Mouse (Mus musculus) layer of hippocampus, adult 2 months (tissue): ENCODE data around the gene Tgif1. TPM values are rescaled to one million over a fixed set of nuclear protein-coding genes. Genes with fewer than 3 reads are reported as not detected.

Experiments
- DNase-seq, 2 experiments: peaks; one replicate each; pipeline ENCODE4 v3.0.0; 2022; ENCODE audit warnings: low spot score in 2 of 2
- H3K27ac ChIP-seq: fragments of 200-600 bp; 2 replicates; pipeline ENCODE4 v1.8.1; 2022
- H3K4me3 ChIP-seq: fragments of 200-600 bp; 2 replicates; pipeline ENCODE4 v1.8.1; 2022; ENCODE audit warnings: mild to moderate bottlenecking
- CTCF ChIP-seq: fragments of 200-600 bp; conservative IDR thresholded peaks from 2 replicates; pipeline ENCODE4 v1.8.1; 2022; ENCODE audit warnings: antibody characterized with exemption, mild to moderate bottlenecking, moderate library complexity
- total RNA-seq, 2 experiments: library from RNA; stranded (reverse); gene quantifications; 2 replicates each; pipeline ENCODE4 v1.2.3; 2021

Tgif1 gene
- total RNA-seq, 2 experiments from 2014 or later = 1.4 to 1.7 TPM

DNA sequence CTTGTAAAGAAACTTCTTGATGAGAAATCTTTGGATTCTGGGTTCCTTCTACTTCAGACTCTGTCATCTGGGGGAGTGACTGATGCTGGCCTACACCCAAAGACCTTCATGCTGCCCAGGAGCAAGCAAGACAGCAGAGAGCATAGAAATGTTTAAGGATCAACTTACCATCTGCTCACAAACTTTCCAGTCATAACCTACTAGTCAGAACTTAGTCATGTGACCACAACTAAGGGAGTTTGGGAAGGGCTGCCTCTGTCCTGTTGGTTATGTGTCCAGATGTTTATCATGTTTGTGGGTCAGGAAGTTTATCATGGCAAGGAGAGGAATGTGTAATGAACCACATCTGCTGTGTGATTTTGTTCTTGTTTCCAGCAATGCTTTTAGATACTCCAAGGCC, 24.9 kb upstream of the Tgif1 start:
- H3K27ac ChIP-seq = no peak overlapping the region
- no peak overlapping the region for H3K4me3 ChIP-seq
- no peak for DNase-seq
- no peak for TF ChIP-seq CTCF

DNA sequence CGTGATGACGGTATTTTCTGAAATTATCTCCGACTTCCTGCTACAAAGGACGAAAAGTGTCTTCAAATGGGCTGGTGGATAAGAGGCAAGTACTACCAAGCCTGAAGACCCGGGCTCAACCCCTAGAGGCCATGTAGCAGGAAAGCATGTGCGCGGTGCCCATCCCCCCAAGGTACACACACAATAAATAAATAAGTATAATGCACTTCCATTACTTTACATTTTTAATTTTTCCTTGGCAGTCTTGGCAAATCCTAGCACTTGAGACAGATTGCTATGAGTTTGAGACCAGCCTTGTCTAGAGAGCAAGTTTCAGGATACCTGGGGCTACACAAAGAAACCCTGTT, 20.4 kb upstream of the Tgif1 start:
- peak; percentile 15; the same call in 1 of the 2 replicates for TF ChIP-seq CTCF
- peak overlapping the region; percentile 21 for H3K27ac ChIP-seq
- H3K4me3 ChIP-seq = peak overlapping the region; percentile 51
- no peak for DNase-seq

DNA sequence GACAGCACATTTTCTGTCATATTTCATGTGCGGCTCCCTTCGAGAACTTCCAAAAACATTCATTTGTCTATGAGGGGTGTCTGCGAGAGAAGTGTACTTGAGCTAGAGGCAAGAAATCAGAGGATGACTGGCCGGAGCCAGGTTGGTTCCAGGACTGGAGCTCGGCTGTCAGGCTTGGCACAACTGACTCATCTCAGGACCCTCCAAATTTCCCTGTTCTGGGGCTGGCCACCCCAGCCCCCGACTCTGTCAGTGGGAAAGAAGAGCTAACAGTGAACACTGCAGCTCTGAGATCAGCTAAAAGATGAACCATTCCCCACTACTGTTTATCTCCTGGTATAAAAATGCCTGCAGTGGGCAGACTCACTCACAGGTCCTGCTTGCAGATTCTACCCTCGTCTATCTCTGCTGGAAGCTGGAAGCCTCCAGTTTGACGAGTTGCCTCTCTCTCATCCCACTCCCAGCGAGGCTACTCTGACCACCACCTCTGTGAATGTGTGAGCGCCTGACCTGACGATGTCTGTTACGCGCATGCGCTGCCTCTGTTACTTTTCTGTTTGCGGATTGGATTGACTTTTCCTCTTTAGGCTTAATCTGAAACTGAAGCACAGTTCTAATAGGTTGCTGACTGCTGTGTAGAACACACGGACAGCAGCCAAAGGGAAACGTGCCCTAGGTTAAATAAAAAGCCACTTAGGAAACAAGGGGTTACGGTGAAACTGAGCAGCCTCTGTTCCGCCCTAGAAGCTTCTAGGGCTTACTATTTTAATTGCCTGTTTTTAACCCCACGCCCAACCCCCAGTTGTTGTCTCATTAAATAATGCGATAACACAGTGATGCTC, 19.8 kb upstream of the Tgif1 start:
- Histone ChIP-seq H3K4me3 (peak overlapping the region; percentile 51), H3K27ac (peak overlapping the region; percentile 21)
- peak in 1 of 2 experiments; percentile 24 for DNase-seq
- TF ChIP-seq CTCF = no peak

DNA sequence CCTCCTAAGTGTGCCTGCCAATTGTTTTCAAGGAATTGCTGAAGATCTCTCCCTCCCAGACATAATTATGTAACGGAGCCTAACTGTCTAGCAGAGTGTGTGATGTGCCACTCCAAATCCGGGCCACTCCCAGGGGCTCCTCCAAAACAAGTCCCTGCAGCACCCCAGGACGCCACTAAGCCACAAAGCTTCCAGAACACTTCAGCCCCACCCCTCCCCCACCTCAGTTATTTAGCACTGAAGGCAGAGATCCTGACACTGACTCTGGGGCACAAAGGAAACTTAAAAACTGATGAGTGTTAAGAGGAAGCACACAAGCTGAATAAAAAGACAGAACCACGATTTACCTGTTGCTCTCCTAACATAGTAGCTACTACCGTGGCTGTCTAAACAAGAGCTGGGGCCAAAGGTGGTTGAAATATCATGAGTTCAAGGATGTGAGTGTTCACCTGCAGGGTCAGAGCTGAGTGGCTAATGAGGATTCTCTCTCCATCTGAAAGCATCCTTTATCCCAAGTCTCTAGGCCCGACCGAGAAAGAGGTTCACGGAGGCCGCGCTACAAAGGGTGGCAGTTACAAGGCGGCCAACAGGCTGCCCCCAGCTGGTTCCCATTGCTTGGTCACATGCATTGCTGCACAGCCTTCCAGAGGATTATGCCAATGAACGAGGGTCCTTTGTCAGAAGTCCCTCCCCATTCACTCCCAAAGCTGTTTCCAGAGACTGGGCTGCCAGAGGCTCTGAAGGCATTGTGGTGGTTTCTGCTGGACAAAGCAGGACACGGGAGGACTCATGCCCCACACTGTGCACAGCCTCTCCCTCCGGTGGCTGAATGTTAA, 19.0 kb upstream of the Tgif1 start:
- Histone ChIP-seq H3K27ac (no peak overlapping the region), H3K4me3 (peak overlapping the region; percentile 51; the same call in 1 of the 2 replicates)
- TF ChIP-seq CTCF = no peak
- peak in 1 of 2 experiments; percentile 28 for DNase-seq

DNA sequence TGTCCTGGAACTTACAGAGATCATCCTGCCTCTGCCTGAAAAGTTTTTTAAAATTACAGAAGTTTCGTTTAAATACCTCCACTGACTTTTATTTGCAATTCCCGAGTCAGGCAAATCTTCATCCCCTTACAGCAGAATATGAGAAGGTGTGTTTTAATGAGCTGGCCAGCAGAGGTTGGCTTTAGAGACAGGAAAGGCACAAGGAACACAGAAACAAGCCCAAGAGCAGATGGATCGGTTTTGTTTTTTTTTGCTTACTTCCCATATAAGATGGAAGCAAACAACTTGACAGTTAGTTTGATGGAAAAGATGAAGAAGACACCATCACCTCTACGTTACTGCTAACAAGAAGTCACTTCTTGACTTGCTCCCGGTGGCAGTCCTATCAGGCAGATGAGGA, 18.3 kb upstream of the Tgif1 start:
- H3K27ac ChIP-seq = no peak overlapping the region
- TF ChIP-seq CTCF = no peak
- no peak overlapping the region for H3K4me3 ChIP-seq
- no peak for DNase-seq

DNA sequence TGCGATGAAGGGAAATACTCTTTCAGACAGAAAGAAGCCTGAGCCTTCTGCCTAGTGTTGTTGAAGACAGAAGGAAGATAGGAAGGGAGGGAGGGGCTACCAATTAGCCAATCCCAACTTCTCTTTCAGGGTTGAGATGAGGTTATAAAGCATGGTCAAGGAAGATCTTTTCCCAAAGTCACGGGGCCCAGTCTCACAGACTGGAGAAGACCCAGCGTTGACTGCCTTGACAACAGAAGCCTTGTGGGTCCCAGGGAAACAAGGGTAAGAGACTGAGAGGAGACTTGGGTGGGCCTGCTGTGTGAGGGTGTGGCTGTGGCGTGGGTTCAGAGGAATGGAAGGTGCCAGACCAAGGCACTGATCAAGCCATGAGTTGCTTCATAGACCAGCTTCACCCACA, 17.2 kb upstream of the Tgif1 start:
- H3K4me3 ChIP-seq = no peak overlapping the region
- no peak overlapping the region for H3K27ac ChIP-seq
- no peak for TF ChIP-seq CTCF
- no peak for DNase-seq

DNA sequence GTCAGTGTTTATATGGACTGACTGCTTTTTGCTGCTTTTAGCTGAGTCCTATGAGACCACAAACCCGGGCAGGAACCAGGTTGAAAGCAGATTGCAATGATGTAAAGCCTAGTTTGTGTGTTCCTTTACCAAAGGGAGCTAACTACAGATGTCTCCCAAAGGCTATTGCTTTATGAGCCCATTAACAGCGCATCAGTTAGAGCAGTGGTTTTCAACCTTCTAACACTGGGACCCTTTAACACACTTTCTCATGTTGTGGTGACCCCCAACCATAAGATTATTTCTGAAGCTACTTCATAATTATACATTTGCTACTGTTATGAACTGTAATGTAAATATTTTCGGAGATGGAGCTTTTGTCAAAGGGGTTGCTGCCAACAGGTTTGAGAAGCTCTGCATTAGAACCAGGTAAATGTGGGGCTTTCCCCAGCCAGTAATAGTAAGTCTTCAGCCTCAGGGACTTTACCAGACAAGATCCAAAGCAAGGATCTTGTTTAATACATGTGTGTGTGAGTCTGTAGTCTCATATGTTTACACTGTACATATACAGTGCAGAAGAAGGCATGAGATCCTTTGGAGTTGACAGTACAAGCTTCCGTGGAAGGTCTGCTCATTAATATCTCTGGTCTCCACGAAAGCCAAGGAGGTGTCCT, 15.4 kb upstream of the Tgif1 start:
- H3K4me3 ChIP-seq = no peak overlapping the region
- no peak for DNase-seq
- no peak overlapping the region for H3K27ac ChIP-seq
- no peak for TF ChIP-seq CTCF

DNA sequence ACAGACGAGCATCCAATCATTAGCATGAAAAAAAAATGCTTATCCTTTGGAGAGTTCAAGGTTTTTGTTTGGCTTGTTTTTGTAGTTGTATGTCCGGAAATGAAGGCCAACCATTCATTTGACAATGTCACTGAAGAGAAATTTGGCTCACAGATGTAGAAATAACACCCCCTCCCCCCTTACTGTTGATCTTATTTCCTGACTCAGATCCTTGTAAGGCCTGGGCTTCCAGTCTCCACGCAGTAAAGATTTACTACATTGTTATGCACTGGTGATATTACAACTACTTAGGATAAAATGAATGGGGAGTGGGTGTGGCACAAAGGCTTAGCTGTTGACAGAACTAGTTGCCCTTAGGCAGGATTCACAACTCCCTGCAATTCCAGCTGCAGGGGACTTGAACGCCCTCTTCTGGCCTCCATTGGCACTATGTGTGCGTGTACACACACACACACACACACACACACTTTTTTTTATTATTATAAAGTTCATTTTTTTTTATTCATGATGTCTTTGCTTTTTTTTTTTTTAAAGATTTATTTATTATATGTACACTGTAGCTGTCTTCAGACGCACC, 13.3 kb upstream of the Tgif1 start:
- H3K27ac ChIP-seq = no peak overlapping the region
- H3K4me3 ChIP-seq = no peak overlapping the region
- no peak for TF ChIP-seq CTCF
- DNase-seq = no peak

DNA sequence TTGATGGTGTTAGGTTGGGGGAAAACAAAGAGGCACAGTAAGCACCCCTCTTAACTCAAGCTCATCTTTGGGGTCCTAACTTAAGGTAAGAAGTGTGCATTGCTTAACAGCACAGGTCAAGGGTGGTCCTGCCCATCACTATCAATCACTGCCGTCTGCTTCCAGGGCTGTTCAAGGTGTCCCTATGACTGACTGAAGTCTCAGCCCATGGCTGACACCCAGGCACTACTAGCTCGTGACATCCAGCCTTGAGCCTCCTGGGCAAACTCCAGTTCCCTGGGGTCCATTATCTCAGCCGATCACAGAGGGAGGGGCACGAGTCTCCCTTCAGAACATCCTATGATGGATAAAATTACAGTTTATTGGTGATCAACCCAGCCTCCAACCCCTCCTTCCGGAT, 12.7 kb upstream of the Tgif1 start:
- no peak overlapping the region for H3K27ac ChIP-seq
- no peak for TF ChIP-seq CTCF
- H3K4me3 ChIP-seq = no peak overlapping the region
- DNase-seq = no peak

DNA sequence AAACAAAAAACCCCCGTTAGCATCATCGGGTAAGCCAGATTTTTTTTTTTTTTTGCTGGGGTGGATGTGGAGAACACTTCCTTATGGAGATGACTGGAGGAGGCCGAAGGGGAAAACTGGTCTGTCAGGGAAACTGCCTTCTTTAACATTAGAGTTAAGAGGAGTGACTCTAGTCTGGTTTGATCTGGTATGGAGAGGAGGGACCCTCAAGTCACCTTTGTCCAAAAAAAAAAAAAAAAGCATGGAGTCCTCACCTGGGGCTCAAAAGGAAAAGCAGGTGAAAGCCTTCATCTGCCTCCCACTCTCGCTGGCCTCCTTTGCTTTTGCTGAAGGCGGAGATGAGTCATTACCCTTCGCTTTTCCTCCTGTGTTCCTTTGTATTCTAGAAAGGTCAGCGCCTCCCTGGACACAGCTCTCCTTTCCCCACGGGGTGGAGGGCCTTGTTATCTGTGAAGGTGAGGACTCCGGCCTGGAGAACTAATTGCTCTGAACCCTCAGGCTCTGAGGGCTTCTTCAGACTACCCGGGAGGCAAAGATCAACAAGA, 11.8 kb upstream of the Tgif1 start:
- no peak for TF ChIP-seq CTCF
- H3K27ac ChIP-seq = no peak overlapping the region
- DNase-seq = no peak
- H3K4me3 ChIP-seq = no peak overlapping the region

DNA sequence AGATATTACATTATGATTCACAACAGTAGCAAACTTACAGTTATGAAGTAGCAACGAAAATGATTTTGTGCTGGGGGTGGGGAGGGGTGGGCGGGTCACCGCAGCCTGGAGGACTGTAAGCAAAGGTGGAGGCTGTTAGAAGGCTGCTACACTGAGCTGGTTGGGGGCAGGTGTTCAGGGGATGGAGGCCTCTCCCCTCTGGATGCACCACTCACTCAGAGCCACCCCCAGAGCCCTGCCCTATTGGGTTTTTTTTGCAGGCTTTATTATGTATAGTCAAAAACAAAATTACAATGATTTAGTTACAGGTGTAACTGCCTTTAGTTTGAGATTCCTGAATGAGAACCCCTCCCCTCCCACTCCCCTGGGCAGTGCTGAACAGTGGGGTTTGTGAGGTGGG, 11.3 kb upstream of the Tgif1 start:
- no peak for DNase-seq
- H3K4me3 ChIP-seq = no peak overlapping the region
- H3K27ac ChIP-seq = no peak overlapping the region
- TF ChIP-seq CTCF = no peak

DNA sequence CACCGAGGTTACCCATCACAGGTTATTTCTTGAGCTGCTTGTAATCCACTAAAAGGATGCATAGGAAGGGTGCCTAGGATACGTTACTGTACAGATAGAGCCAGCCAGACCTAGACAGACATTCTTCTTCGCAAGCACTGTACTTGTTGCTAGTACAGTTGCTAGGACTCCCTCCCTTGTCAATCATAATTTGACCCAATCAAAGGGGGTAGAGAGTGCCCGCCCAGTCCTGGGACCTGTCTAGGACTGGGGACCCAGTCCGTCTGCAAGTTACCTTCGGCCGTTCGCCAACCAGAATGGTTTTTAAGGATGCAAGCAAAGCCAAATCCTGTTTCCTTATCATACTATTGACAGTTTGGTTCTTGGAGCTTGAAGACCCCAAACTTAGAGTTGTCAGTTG, 10.8 kb upstream of the Tgif1 start:
- TF ChIP-seq CTCF = no peak
- DNase-seq = no peak
- Histone ChIP-seq H3K27ac (no peak overlapping the region), H3K4me3 (no peak overlapping the region)

DNA sequence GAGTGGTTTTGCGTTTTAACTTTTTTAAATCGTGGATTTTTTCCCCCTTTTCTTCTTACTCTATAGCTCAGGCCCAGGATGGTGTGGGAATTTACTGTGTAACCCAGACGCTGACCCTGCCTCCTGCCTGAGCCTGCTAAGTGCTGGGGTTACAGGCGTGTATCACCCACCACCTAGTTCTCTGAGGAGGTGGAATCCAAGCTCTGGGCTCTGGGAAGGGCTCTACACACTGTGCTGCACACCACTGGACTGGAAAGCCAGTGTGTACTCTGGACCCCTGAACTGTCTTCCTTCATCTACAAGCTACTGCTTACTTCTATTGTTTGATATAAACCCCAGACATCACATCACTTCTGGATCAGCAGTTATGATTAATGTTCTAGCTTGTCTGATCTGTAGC, 5.5 kb upstream of the Tgif1 start:
- TF ChIP-seq CTCF = no peak
- no peak overlapping the region for H3K27ac ChIP-seq
- DNase-seq = no peak
- no peak overlapping the region for H3K4me3 ChIP-seq
